Comparison of ENCODE assay signal across 20 mouse cellular contexts in genomic region chr3:53434610-53435009, GRCm38 (mm10). TPM values are rescaled to one million over a fixed set of nuclear protein-coding genes. Genes with fewer than 3 reads are reported as not detected.
DNase-seq lines count a peak whose midpoint lies in the region; ATAC-seq and TF ChIP-seq lines count a peak whose summit lies in the region.
"Had no signal": no experiment of that assay in that cellular context is flagged by ENCODE, and none has a peak within 500 bp of the region (broad histone marks: within the 10 kb centered on the region; RNA-seq: fewer than 3 reads in every experiment).

No protein-coding gene starts in this region.

- no peak overlapping the region for H3K27ac ChIP-seq in heart, adult 2 months
- no peak overlapping the region for H3K27ac ChIP-seq in heart, embryonic 12.5 days (ENCODE audit: poor library complexity, severe bottlenecking)
- no peak overlapping the region for H3K27ac ChIP-seq in lung, embryonic 14.5 days (ENCODE audit: low read depth)
- no peak overlapping the region for H3K27ac ChIP-seq in ES-Bruce4 (ENCODE audit: insufficient read depth, low read length)
- H3K27ac ChIP-seq: heart, embryonic 15.5 days; hindbrain, postnatal 0 days; liver, embryonic 13.5 days had no signal

- H3K9me3 ChIP-seq in heart, embryonic 12.5 days (replicated peaks), result no peaks in the 10 kb centered on the region
- H3K9me3 ChIP-seq in lung, embryonic 14.5 days (ENCODE audit: low read depth, low read length), result no peaks in the 10 kb centered on the region
- no peaks in the 10 kb centered on the region for H3K9me3 ChIP-seq in ES-Bruce4 (replicated peaks; ENCODE audit: control insufficient read depth, insufficient read depth, low read length, poor library complexity, severe bottlenecking)
- H3K9me3 ChIP-seq: heart, embryonic 15.5 days; liver, embryonic 13.5 days had no signal

- no peak for DNase-seq in heart, adult 2 months
- no peak for DNase-seq in lung, embryonic 14.5 days
- no peak for DNase-seq in lung, postnatal 36 days
- no peak for DNase-seq in brain, embryonic 14.5 days (ENCODE audit: low read depth)
- no peak for DNase-seq in urinary bladder, adult 18-20 months (ENCODE audit: low spot score in 2 of 2)
- DNase-seq: adrenal gland, postnatal 36 days; kidney, adult 18-20 months; left cerebral cortex, postnatal 4 days; liver, embryonic 13.5 days; right cerebral cortex, postnatal 14 days; thymus, postnatal 36 days had no signal

- TF ChIP-seq POLR2A in heart, adult 2 months (IDR thresholded peaks at IDR 0.05; ENCODE audit: insufficient read depth, low read depth, low read length), result no peak
- TF ChIP-seq POLR2A in ES-Bruce4 (IDR thresholded peaks at IDR 0.05; ENCODE audit: insufficient read depth, low read length), result no peak
- TF ChIP-seq POLR2A in brain, embryonic 14.5 days (IDR thresholded peaks at IDR 0.05; ENCODE audit: borderline replicate concordance, extremely low read depth, insufficient read depth, insufficient read length, poor library complexity, severe bottlenecking), result no peak

- no peak for ATAC-seq in heart, embryonic 12.5 days (ENCODE audit: insufficient number of reproducible peaks, low FRiP score)
- ATAC-seq in lung, embryonic 14.5 days (ENCODE audit: insufficient read depth), result no peak
- ATAC-seq in megakaryocyte progenitor cell, adult 5-6 weeks (replicated peaks; ENCODE audit: poor library complexity), result no peak
- ATAC-seq: forebrain, embryonic 14.5 days; hindbrain, postnatal 0 days had no signal

- TF ChIP-seq CTCF in heart, adult 2 months (IDR thresholded peaks at IDR 0.05), result 0 out of 2 replicates have a peak, but pooled peaks have one; percentile 3
- peak; percentile 11; the same call in 1 of the 2 replicates for TF ChIP-seq CTCF in lung, embryonic 14.5 days (IDR thresholded peaks at IDR 0.05; ENCODE audit: low read depth)
- peak; percentile 33 for TF ChIP-seq CTCF in ES-Bruce4 (IDR thresholded peaks at IDR 0.05; ENCODE audit: low read depth, low read length)
- TF ChIP-seq CTCF in brain, embryonic 14.5 days (IDR thresholded peaks at IDR 0.05; ENCODE audit: borderline replicate concordance, extremely low read depth, insufficient read depth, insufficient read length), result peak; percentile 19; the same call in 1 of the 2 replicates

- intact Hi-C loops in heart, adult 2 months (cut with DNase I), result no loop called here

- H3K4me1 ChIP-seq in heart, adult 2 months (ENCODE audit: control insufficient read depth, insufficient read depth, low read length), result no peaks in the 10 kb centered on the region
- no peaks in the 10 kb centered on the region for H3K4me1 ChIP-seq in heart, embryonic 12.5 days (replicated peaks)
- H3K4me1 ChIP-seq in lung, embryonic 14.5 days (ENCODE audit: insufficient read depth), result no peaks in the 10 kb centered on the region
- H3K4me1 ChIP-seq in ES-Bruce4 (ENCODE audit: control insufficient read depth, insufficient read depth, low read length), result no peaks in the 10 kb centered on the region
- H3K4me1 ChIP-seq: heart, embryonic 15.5 days; liver, embryonic 13.5 days had no signal

- no peak overlapping the region for H3K9ac ChIP-seq in heart, adult 2 months (ENCODE audit: low read depth, low read length)
- H3K9ac ChIP-seq in heart, embryonic 12.5 days, result no peak overlapping the region
- no peak overlapping the region for H3K9ac ChIP-seq in lung, embryonic 14.5 days
- no peak overlapping the region for H3K9ac ChIP-seq in ES-Bruce4 (ENCODE audit: low read depth, poor library complexity, severe bottlenecking)
- H3K9ac ChIP-seq: heart, embryonic 15.5 days; liver, embryonic 13.5 days had no signal

- no peak overlapping the region for H3K4me2 ChIP-seq in heart, embryonic 12.5 days
- H3K4me2 ChIP-seq in lung, embryonic 14.5 days, result no peak overlapping the region
- H3K4me2 ChIP-seq: heart, embryonic 15.5 days; liver, embryonic 13.5 days; midbrain, embryonic 11.5 days had no signal

- H3K27me3 ChIP-seq in heart, adult 2 months (ENCODE audit: control insufficient read depth, insufficient read depth, low read length), result no peaks in the 10 kb centered on the region; the same call in 1 of the 2 replicates
- H3K27me3 ChIP-seq in heart, embryonic 12.5 days (replicated peaks), result no peaks in the 10 kb centered on the region
- no peaks in the 10 kb centered on the region for H3K27me3 ChIP-seq in lung, embryonic 14.5 days (ENCODE audit: insufficient read depth, low read length)
- H3K27me3 ChIP-seq in ES-Bruce4 (ENCODE audit: control insufficient read depth, insufficient read depth, low read length, poor library complexity, severe bottlenecking), result no peaks in the 10 kb centered on the region
- H3K27me3 ChIP-seq: heart, embryonic 15.5 days; liver, embryonic 13.5 days had no signal

- no peak for TF ChIP-seq EP300 in heart, adult 2 months (IDR thresholded peaks at IDR 0.05; ENCODE audit: insufficient read depth, low read depth, low read length)
- TF ChIP-seq EP300 in ES-Bruce4 (IDR thresholded peaks at IDR 0.05; ENCODE audit: insufficient read depth, low read depth, low read length), result no peak

- no peaks in the 10 kb centered on the region for H3K79me2 ChIP-seq in heart, adult 2 months (replicated peaks; ENCODE audit: control insufficient read depth, insufficient read depth, low read length)

- H3K36me3 ChIP-seq in heart, adult 2 months (ENCODE audit: control insufficient read depth, insufficient read depth, low read length), result no peaks in the 10 kb centered on the region
- H3K36me3 ChIP-seq in heart, embryonic 12.5 days, result no peaks in the 10 kb centered on the region
- H3K36me3 ChIP-seq in lung, embryonic 14.5 days (ENCODE audit: insufficient read depth), result no peaks in the 10 kb centered on the region
- no peaks in the 10 kb centered on the region for H3K36me3 ChIP-seq in ES-Bruce4 (ENCODE audit: control insufficient read depth, insufficient read depth, low read length, poor library complexity, severe bottlenecking)
- H3K36me3 ChIP-seq: heart, embryonic 15.5 days; liver, embryonic 13.5 days had no signal

- 72% methylated on average over 3 of the region's 3 CpGs for WGBS in heart, adult 2 months
- WGBS in heart, embryonic 12.5 days, result 70% methylated on average over 3 of the region's 3 CpGs
- WGBS in lung, embryonic 14.5 days, result 70% methylated on average over 3 of the region's 3 CpGs

- H3K4me3 ChIP-seq in heart, adult 2 months, result no peak overlapping the region
- H3K4me3 ChIP-seq in heart, embryonic 12.5 days, result no peak overlapping the region
- no peak overlapping the region for H3K4me3 ChIP-seq in lung, embryonic 14.5 days (ENCODE audit: low read depth, low read length)
- H3K4me3 ChIP-seq in ES-Bruce4 (ENCODE audit: low read depth, low read length), result no peak overlapping the region
- H3K4me3 ChIP-seq: heart, embryonic 15.5 days; liver, embryonic 13.5 days had no signal

RNA-seq across cellular contexts. Expression of gene Nhlrc3, which starts 28.5 kb away (rescaled TPM):
- 1 to 10 TPM; 5.0 to 5.2 TPM for total RNA-seq in heart, adult 2 months (2021)
- 3.8 and 6.3 TPM in 2 replicates for polyA plus RNA-seq in heart, adult 2 months (2012; rRNA removed)
- polyA plus RNA-seq in heart, embryonic 12.5 days (2016; fragmentation: Nextera tagmentation; extraction: Ambion mirVana), result 9.2 and 9.7 TPM in 2 replicates
- polyA plus RNA-seq in lung, embryonic 14.5 days (2014; fragmentation: Nextera tagmentation; extraction: Ambion mirVana), result 7.9 and 8.5 TPM in 2 replicates
- 18.2 and 21.6 TPM in 2 replicates for polyA plus RNA-seq in ES-Bruce4 (2011; ENCODE audit: insufficient read depth, insufficient read length, low read depth, missing spikeins)
- polyA plus RNA-seq in brain, embryonic 14.5 days (2012; rRNA removed), result 8.9 and 12.2 TPM in 2 replicates
- total RNA-seq in megakaryocyte progenitor cell, adult 5-6 weeks (2015), result 5.2 and 6.2 TPM in 2 replicates
- 7.8 and 8.8 TPM in 2 replicates for total RNA-seq in megakaryocyte progenitor cell, adult 5-6 weeks (2017)

RNA-seq across cellular contexts. Expression of gene Proser1, which starts 28.9 kb away (rescaled TPM):
- 1 to 10 TPM; 7.2 to 7.9 TPM for total RNA-seq in heart, adult 2 months (2021)
- 10.3 and 14.4 TPM in 2 replicates for polyA plus RNA-seq in heart, adult 2 months (2012; rRNA removed)
- polyA plus RNA-seq in heart, embryonic 12.5 days (2016; fragmentation: Nextera tagmentation; extraction: Ambion mirVana), result 15.3 and 19.6 TPM in 2 replicates
- 20.2 and 21.9 TPM in 2 replicates for polyA plus RNA-seq in lung, embryonic 14.5 days (2014; fragmentation: Nextera tagmentation; extraction: Ambion mirVana)
- 31.3 and 34.2 TPM in 2 replicates for polyA plus RNA-seq in ES-Bruce4 (2011; ENCODE audit: insufficient read depth, insufficient read length, low read depth, missing spikeins)
- polyA plus RNA-seq in brain, embryonic 14.5 days (2012; rRNA removed), result 15.9 and 30.7 TPM in 2 replicates
- 27.5 and 32.9 TPM in 2 replicates for total RNA-seq in megakaryocyte progenitor cell, adult 5-6 weeks (2015)
- total RNA-seq in megakaryocyte progenitor cell, adult 5-6 weeks (2017), result 7.0 and 7.9 TPM in 2 replicates

RNA-seq across cellular contexts. Expression of gene Stoml3, which starts 53.8 kb away (rescaled TPM):
- not detected for total RNA-seq in heart, adult 2 months (2021)
- not detected in 2 replicates for polyA plus RNA-seq in heart, adult 2 months (2012; rRNA removed)
- polyA plus RNA-seq in heart, embryonic 12.5 days (2016; fragmentation: Nextera tagmentation; extraction: Ambion mirVana), result not detected in 2 replicates
- polyA plus RNA-seq in lung, embryonic 14.5 days (2014; fragmentation: Nextera tagmentation; extraction: Ambion mirVana), result 0.20 TPM in 1 of 2 replicates, not detected in the other
- not detected in 2 replicates for polyA plus RNA-seq in ES-Bruce4 (2011; ENCODE audit: insufficient read depth, insufficient read length, low read depth, missing spikeins)
- not detected in 2 replicates for polyA plus RNA-seq in brain, embryonic 14.5 days (2012; rRNA removed)
- not detected in 2 replicates for total RNA-seq in megakaryocyte progenitor cell, adult 5-6 weeks (2015)
- not detected in 2 replicates for total RNA-seq in megakaryocyte progenitor cell, adult 5-6 weeks (2017)
- total RNA-seq: adrenal gland, postnatal 36 days; hematopoietic stem cell, adult 5-6 weeks; hindbrain, postnatal 0 days; left cerebral cortex, postnatal 4 days had no signal
- polyA plus RNA-seq: forebrain, embryonic 14.5 days; heart, embryonic 15.5 days; hindbrain, postnatal 0 days; liver, embryonic 13.5 days; midbrain, embryonic 11.5 days; spleen, adult 2 months had no signal
